Mouse (Mus musculus): Measurements from ENCODE around the gene Tmem37. TPM values are rescaled to one million over a fixed set of nuclear protein-coding genes. Genes with fewer than 3 reads are reported as not detected.

Gene Tmem37
- polyA plus RNA-seq, 1 experiment from 2014 or later = 83.5 TPM

DNA sequence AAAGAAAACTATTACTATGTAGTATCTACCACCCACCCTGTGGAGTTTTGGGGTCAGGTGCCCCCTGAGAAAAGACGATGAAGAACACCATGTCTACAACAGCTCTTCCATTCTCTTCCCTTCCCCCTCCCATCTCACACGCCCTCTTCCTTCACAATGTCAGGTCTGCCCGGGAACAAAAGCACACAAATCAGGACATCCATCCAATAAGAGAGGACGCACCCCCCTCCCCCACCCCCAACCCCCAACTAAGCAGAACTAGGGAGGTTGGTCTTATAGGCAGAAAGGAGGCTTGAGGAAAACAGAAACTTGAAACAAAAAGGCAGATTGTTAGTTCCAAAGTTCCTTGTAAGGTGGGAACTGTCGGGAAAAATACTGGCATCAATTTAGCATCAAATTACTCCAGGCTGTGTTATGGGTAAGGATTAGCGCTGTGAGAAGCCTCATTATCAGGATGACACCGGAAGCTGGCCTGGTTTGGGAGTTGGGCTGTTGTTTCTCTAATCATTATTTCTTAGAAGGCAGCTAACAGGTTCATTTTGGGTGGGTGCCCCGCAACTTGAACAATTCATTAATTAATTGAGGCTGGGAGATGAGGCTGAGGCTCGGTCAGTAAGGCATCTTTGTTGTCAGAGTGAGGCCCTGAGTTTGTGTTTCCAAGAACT, 4.0 kb upstream of the Tmem37 start:
- 30% methylated on average over 9 of the region's 9 CpGs for WGBS
- H3K4me2 ChIP-seq (replicated peaks; ENCODE audit: low read depth, low read length) = no peak overlapping the region
- no peak overlapping the region for H3K9ac ChIP-seq (replicated peaks; ENCODE audit: low read length)
- H3K27me3 ChIP-seq (ENCODE audit: insufficient read depth, low read length) = no peaks in the 10 kb centered on the region
- no peak for ATAC-seq (ENCODE audit: low FRiP score, low TSS enrichment)
- no peaks in the 10 kb centered on the region for H3K36me3 ChIP-seq (ENCODE audit: insufficient read depth, low read length)
- no peak overlapping the region for H3K4me3 ChIP-seq (ENCODE audit: low read length)
- H3K27ac ChIP-seq (ENCODE audit: low read length) = no peak overlapping the region
- H3K9me3 ChIP-seq (ENCODE audit: low read length) = no peaks in the 10 kb centered on the region
- H3K4me1 ChIP-seq (ENCODE audit: insufficient read depth, low read length) = peaks cover 30% of the 10 kb centered on the region

DNA sequence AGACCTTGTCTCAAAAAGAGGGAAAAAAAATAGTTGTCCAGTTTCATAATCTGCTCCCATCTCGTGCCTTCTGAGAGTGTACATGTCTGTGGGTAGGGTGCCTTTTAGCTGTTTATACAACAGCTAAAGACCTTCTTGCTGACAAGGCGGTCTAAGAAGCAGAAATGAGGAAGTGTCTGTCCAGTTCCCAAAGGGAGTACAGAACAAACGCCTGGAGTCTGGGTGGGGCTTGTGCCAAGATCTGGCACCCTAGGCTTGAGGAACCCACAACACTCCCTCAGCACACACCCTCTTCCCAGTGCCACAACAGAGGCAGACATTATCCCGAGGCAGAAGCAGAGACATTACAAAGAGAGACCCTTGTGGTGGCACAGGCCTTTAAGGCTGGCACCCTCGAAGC, 1.6 kb upstream of the Tmem37 start:
- no peak overlapping the region for H3K9ac ChIP-seq (replicated peaks; ENCODE audit: low read length)
- no peaks in the 10 kb centered on the region for H3K36me3 ChIP-seq (ENCODE audit: insufficient read depth, low read length)
- H3K4me2 ChIP-seq (replicated peaks; ENCODE audit: low read depth, low read length) = no peak overlapping the region
- no peak overlapping the region for H3K4me3 ChIP-seq (ENCODE audit: low read length)
- ATAC-seq (ENCODE audit: low FRiP score, low TSS enrichment) = no peak
- peaks cover 34% of the 10 kb centered on the region for H3K4me1 ChIP-seq (ENCODE audit: insufficient read depth, low read length)
- WGBS = 77% methylated on average over 5 of the region's 5 CpGs
- no peaks in the 10 kb centered on the region for H3K9me3 ChIP-seq (ENCODE audit: low read length)
- no peaks in the 10 kb centered on the region for H3K27me3 ChIP-seq (ENCODE audit: insufficient read depth, low read length)
- H3K27ac ChIP-seq (ENCODE audit: low read length) = no peak overlapping the region

DNA sequence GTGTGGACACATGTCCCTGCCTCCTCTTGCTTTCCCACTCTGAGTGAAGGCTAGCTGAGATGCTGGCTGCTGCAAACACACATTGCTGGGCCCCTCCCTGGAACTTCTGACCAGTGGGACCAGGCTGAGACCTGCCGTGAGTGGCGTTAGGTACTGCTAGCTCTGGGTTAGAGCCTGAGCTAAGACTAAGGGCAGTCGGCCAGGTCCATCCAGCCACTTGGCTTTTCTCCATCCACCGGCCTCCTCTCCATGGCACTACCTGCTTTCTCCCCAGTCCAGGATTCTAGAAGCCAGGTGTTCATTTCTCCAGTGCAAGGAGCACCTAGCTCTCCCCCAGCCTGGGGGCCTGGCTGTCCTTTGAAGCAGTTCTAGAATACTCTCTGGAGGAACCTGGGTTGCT, 1.1 kb upstream of the Tmem37 start:
- H3K9me3 ChIP-seq (ENCODE audit: low read length) = no peaks in the 10 kb centered on the region
- H3K4me1 ChIP-seq (ENCODE audit: insufficient read depth, low read length) = peaks cover 34% of the 10 kb centered on the region
- H3K27ac ChIP-seq (ENCODE audit: low read length) = peak overlapping the region; percentile 78
- H3K36me3 ChIP-seq (ENCODE audit: insufficient read depth, low read length) = no peaks in the 10 kb centered on the region
- H3K27me3 ChIP-seq (ENCODE audit: insufficient read depth, low read length) = no peaks in the 10 kb centered on the region
- no peak overlapping the region for H3K4me3 ChIP-seq (ENCODE audit: low read length)
- no peak overlapping the region for H3K9ac ChIP-seq (replicated peaks; ENCODE audit: low read length)
- 70% methylated on average over 4 of the region's 4 CpGs for WGBS
- ATAC-seq (ENCODE audit: low FRiP score, low TSS enrichment) = no peak
- no peak overlapping the region for H3K4me2 ChIP-seq (replicated peaks; ENCODE audit: low read depth, low read length)

DNA sequence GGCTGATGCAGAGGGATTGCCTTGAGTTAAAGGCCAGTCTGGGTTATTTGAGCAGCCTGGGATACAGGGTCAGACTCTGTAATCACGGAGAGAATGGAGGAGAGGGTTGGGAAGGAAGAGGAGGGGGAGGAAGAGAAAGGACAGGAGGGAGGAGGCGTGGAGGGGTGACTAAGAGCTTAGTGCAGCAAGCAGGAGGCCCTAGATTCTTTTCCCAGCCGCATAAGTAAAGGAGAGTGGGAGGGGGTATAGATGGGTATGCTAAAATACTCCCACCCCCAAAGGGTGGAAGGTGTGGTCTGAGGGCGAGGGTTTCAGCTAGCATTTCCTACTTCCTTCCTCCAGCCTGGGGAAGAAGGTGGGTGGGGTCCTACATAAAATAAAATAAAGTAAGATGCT, 431 bp upstream of the Tmem37 start:
- Histone ChIP-seq H3K4me3 (ENCODE audit: low read length) (peak overlapping the region; percentile 55; the same call in 1 of the 2 replicates), H3K9me3 (ENCODE audit: low read length) (no peaks in the 10 kb centered on the region), H3K4me2 (replicated peaks; ENCODE audit: low read depth, low read length) (peak overlapping the region; percentile 92), H3K27me3 (ENCODE audit: insufficient read depth, low read length) (no peaks in the 10 kb centered on the region), H3K9ac (replicated peaks; ENCODE audit: low read length) (0 out of 2 replicates have a peak overlapping the region, but pooled peaks have one; percentile 65), H3K4me1 (ENCODE audit: insufficient read depth, low read length) (peaks cover 34% of the 10 kb centered on the region), H3K27ac (ENCODE audit: low read length) (peak overlapping the region; percentile 78), H3K36me3 (ENCODE audit: insufficient read depth, low read length) (no peaks in the 10 kb centered on the region)
- ATAC-seq (ENCODE audit: low FRiP score, low TSS enrichment) = peak; percentile 53
- WGBS = 10% methylated on average over 4 of the region's 4 CpGs

DNA sequence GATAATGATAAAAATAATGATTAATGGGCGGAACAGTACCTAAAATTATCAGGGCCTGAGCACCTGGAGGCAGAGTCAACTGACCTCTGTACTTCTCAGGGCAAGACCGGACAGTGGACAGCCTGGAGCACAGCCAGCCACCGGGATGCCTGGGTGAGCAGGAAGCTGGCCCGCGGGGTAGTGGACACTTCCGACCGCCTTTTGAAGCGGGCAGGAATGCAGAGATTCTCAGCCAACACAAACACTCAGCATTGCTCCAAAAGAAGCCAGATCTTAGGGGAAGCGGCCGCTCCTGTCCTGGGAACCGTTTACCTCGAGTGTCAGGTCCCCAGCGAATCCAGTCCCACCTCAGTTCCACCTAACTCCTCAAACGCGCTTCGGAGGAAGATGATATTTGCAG, 974 bp downstream of the Tmem37 start:
- Histone ChIP-seq H3K9ac (replicated peaks; ENCODE audit: low read length) (peak overlapping the region; percentile 65), H3K27me3 (ENCODE audit: insufficient read depth, low read length) (no peaks in the 10 kb centered on the region), H3K27ac (ENCODE audit: low read length) (peak overlapping the region; percentile 78), H3K9me3 (ENCODE audit: low read length) (no peaks in the 10 kb centered on the region), H3K36me3 (ENCODE audit: insufficient read depth, low read length) (peaks cover under 1% of the 10 kb centered on the region; the same call in 1 of the 2 replicates), H3K4me2 (replicated peaks; ENCODE audit: low read depth, low read length) (peak overlapping the region; percentile 92), H3K4me1 (ENCODE audit: insufficient read depth, low read length) (peaks cover 29% of the 10 kb centered on the region), H3K4me3 (ENCODE audit: low read length) (peak overlapping the region; percentile 55)
- no peak for ATAC-seq (ENCODE audit: low FRiP score, low TSS enrichment)
- WGBS = 5% methylated on average over 16 of the region's 16 CpGs

DNA sequence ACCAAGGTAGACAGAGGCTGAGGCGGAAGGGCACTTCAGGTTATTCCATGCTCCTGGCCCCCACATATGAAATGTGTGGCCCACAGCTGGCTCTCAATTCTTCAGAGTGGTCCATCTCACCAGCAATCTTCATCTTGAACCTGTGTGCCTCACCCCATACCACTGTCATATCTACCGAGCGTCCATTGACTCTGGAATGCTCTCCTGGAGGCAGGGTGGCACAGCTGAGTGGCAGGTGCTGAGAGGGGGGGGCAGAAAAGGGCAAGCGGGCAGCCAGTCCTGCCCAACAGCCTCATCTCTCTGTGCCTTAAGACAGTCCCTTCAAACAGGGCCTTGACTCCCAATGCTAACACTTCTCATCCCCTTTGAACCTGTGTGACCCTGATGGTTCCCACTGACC, 2.7 kb downstream of the Tmem37 start:
- WGBS = 85% methylated on average over 4 of the region's 4 CpGs
- no peak for ATAC-seq (ENCODE audit: low FRiP score, low TSS enrichment)

DNA sequence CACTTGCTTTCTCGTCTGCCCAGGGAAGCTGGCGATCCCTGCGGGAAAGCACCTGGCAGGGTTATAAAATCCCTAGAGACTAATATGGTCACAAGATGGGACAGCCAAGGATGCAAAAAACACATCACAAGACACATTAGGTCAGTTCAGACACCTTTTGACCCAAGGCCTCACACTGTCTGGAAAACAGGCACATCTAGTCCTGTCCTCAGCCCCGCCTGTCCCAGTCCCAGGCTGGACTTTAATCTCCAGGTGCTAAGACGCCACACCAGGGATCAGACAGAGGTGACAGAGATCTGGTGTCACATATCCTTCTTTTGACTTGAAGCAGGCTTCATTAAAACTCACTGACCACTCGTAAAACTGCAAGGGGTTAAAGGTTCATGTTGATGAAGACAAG, 3.7 kb downstream of the Tmem37 start:
- Histone ChIP-seq H3K36me3 (ENCODE audit: insufficient read depth, low read length) (peaks cover 5% of the 10 kb centered on the region; the same call in 1 of the 2 replicates), H3K9ac (replicated peaks; ENCODE audit: low read length) (no peak overlapping the region), H3K27me3 (ENCODE audit: insufficient read depth, low read length) (no peaks in the 10 kb centered on the region), H3K27ac (ENCODE audit: low read length) (no peak overlapping the region), H3K4me1 (ENCODE audit: insufficient read depth, low read length) (peaks cover 28% of the 10 kb centered on the region), H3K9me3 (ENCODE audit: low read length) (no peaks in the 10 kb centered on the region), H3K4me2 (replicated peaks; ENCODE audit: low read depth, low read length) (no peak overlapping the region), H3K4me3 (ENCODE audit: low read length) (no peak overlapping the region)
- ATAC-seq (ENCODE audit: low FRiP score, low TSS enrichment) = no peak
- WGBS = 38% methylated on average over 6 of the region's 6 CpGs

More for the DNA sequence above, 2.7 kb downstream of the Tmem37 start:
- Histone ChIP-seq H3K36me3 (ENCODE audit: insufficient read depth, low read length) (peaks cover 5% of the 10 kb centered on the region; the same call in 1 of the 2 replicates), H3K4me1 (ENCODE audit: insufficient read depth, low read length) (peaks cover 27% of the 10 kb centered on the region), H3K9me3 (ENCODE audit: low read length) (no peaks in the 10 kb centered on the region), H3K4me2 (replicated peaks; ENCODE audit: low read depth, low read length) (0 out of 2 replicates have a peak overlapping the region, but pooled peaks have one; percentile 9), H3K27me3 (ENCODE audit: insufficient read depth, low read length) (no peaks in the 10 kb centered on the region), H3K27ac (ENCODE audit: low read length) (no peak overlapping the region), H3K9ac (replicated peaks; ENCODE audit: low read length) (no peak overlapping the region), H3K4me3 (ENCODE audit: low read length) (no peak overlapping the region)

DNA sequence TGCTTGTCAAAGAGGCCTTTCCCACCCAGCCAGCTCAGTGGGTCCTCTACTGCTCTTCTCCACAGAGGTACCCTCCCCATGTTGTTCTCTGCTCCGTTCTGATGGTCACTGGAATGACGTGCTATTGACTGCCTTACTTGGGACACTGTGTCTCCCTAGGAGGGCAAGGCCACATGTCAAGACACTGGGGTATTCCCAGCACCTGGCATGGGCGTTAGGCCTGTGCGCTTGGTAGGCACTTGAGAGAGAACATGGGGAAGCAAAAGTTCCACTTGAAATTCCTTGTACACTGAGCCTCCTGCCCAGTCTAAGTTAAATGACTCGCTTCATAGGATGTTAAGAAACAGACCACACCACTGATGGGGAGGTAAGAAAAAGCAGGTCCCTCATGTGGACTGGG, 4.8 kb downstream of the Tmem37 start:
- no peak overlapping the region for H3K4me3 ChIP-seq (ENCODE audit: low read length)
- H3K4me2 ChIP-seq (replicated peaks; ENCODE audit: low read depth, low read length) = no peak overlapping the region
- H3K27ac ChIP-seq (ENCODE audit: low read length) = no peak overlapping the region
- no peaks in the 10 kb centered on the region for H3K9me3 ChIP-seq (ENCODE audit: low read length)
- H3K9ac ChIP-seq (replicated peaks; ENCODE audit: low read length) = no peak overlapping the region
- H3K27me3 ChIP-seq (ENCODE audit: insufficient read depth, low read length) = no peaks in the 10 kb centered on the region
- 85% methylated on average over 5 of the region's 5 CpGs for WGBS
- ATAC-seq (ENCODE audit: low FRiP score, low TSS enrichment) = no peak
- peaks cover 20% of the 10 kb centered on the region for H3K4me1 ChIP-seq (ENCODE audit: insufficient read depth, low read length)
- H3K36me3 ChIP-seq (ENCODE audit: insufficient read depth, low read length) = peaks cover 5% of the 10 kb centered on the region; the same call in 1 of the 2 replicates

DNA sequence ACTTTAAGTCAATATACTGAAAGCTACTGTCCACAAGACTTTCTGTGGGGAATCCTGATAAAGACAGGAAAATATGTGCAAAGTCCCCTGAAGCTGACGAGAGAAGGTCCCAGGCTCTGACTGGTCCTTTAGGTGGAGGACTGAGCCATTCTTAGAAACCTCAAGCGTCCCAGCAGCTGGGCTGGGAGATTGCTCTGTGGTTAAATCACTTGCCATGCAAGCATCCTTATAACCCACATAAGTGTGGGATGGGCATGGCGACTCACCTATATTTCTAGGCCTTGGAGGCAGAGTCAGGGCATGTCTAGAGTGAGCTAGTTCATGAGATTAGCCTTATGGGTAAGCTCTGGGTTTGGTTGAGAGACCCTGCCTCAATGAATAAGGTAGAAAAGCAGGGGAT, 7.2 kb downstream of the Tmem37 start:
- ATAC-seq (ENCODE audit: low FRiP score, low TSS enrichment) = no peak
- peaks cover 3% of the 10 kb centered on the region; the same call in 1 of the 2 replicates for H3K4me1 ChIP-seq (ENCODE audit: insufficient read depth, low read length)
- peaks cover 5% of the 10 kb centered on the region; the same call in 1 of the 2 replicates for H3K36me3 ChIP-seq (ENCODE audit: insufficient read depth, low read length)
- no peak overlapping the region for H3K4me3 ChIP-seq (ENCODE audit: low read length)
- H3K9me3 ChIP-seq (ENCODE audit: low read length) = no peaks in the 10 kb centered on the region
- H3K4me2 ChIP-seq (replicated peaks; ENCODE audit: low read depth, low read length) = no peak overlapping the region
- 89% methylated on average over 3 of the region's 3 CpGs for WGBS
- H3K9ac ChIP-seq (replicated peaks; ENCODE audit: low read length) = no peak overlapping the region
- no peak overlapping the region for H3K27ac ChIP-seq (ENCODE audit: low read length)
- no peaks in the 10 kb centered on the region for H3K27me3 ChIP-seq (ENCODE audit: insufficient read depth, low read length)

DNA sequence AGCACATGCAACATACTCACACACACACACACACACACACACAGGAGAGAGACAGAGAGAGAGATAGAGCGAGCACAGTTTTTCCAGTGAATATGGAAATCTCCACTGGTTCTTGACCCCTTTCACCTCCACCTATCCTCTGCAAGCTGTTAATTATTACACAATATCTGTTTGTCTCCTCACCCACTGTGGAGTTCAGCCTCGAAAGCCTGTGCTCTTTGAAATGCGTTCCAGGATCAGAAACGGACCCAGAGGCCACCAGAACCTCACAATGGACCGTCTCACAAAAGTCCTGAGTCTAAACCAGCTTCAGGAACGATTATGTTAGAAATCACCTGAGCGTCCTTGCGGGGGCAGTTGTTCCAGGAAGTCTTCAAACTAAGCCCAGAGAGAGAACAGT, 7.7 kb downstream of the Tmem37 start:
- no peak overlapping the region for H3K4me3 ChIP-seq (ENCODE audit: low read length)
- no peak for ATAC-seq (ENCODE audit: low FRiP score, low TSS enrichment)
- 78% methylated on average over 8 of the region's 8 CpGs for WGBS
- peaks cover 5% of the 10 kb centered on the region; the same call in 1 of the 2 replicates for H3K36me3 ChIP-seq (ENCODE audit: insufficient read depth, low read length)
- H3K27ac ChIP-seq (ENCODE audit: low read length) = no peak overlapping the region
- no peaks in the 10 kb centered on the region for H3K27me3 ChIP-seq (ENCODE audit: insufficient read depth, low read length)
- peaks cover 3% of the 10 kb centered on the region; the same call in 1 of the 2 replicates for H3K4me1 ChIP-seq (ENCODE audit: insufficient read depth, low read length)
- H3K4me2 ChIP-seq (replicated peaks; ENCODE audit: low read depth, low read length) = no peak overlapping the region
- no peak overlapping the region for H3K9ac ChIP-seq (replicated peaks; ENCODE audit: low read length)
- H3K9me3 ChIP-seq (ENCODE audit: low read length) = no peaks in the 10 kb centered on the region

Data from kidney, embryonic 16.5 days (tissue).